Mouse (Mus musculus) T-helper 17 cell (primary cell): Measurements from ENCODE around the gene Togaram2.

Experiments
- in situ Hi-C, 2 experiments: fragments of 300-600 bp; cut with MboI, MseI; formaldehyde crosslinking; loops; 1 replicate in 1 of 2; 2 replicates in 1 of 2; pipeline ENCODE4 v1.15.1; 2025; ENCODE audit warnings: high pct_unique_total_duplicates in 2 of 2

Gene Togaram2

GRCm38 (mm10) chr17:71674886-71675285, 1.8 kb downstream of the Togaram2 start:
- in situ Hi-C loops = loop anchor here (5.0 to 25.0 kb wide), 4 partner anchors 108 to 1662 kb away; partner anchors contain the start of gene Spdya (in 1 of the 2)

GRCm38 (mm10) chr17:71681666-71682065, 8.6 kb downstream of the Togaram2 start:
- in situ Hi-C loops = loop anchor here in 1 of 2 experiments (25.0 kb wide), 1 partner anchor 1656 kb away; no protein-coding TSS in a partner anchor

GRCm38 (mm10) chr17:71682379-71682778, 9.3 kb downstream of the Togaram2 start:
- in situ Hi-C loops = loop anchor here in 1 of 2 experiments (25.0 kb wide), 1 partner anchor 1655 kb away; no protein-coding TSS in a partner anchor

- in situ Hi-C loops = loop anchor here in 1 of 2 experiments (25.0 kb wide), 1 partner anchor 1654 kb away; no protein-coding TSS in a partner anchor
These were observed 10.2 kb downstream of the Togaram2 start for GRCm38 (mm10) chr17:71683281-71683680.

GRCm38 (mm10) chr17:71684103-71684608, 11.1 kb downstream of the Togaram2 start:
- in situ Hi-C loops = loop anchor here in 1 of 2 experiments (25.0 kb wide), 1 partner anchor 1653 kb away; no protein-coding TSS in a partner anchor

- in situ Hi-C loops = loop anchor here in 1 of 2 experiments (25.0 kb wide), 1 partner anchor 1650 kb away; no protein-coding TSS in a partner anchor
These were observed 14.4 kb downstream of the Togaram2 start for GRCm38 (mm10) chr17:71687436-71687835.

- in situ Hi-C loops = loop anchor here (5.0 to 25.0 kb wide), 2 partner anchors 182 to 1647 kb away; no protein-coding TSS in a partner anchor
These were observed 16.8 kb downstream of the Togaram2 start for GRCm38 (mm10) chr17:71689903-71690302.

GRCm38 (mm10) chr17:71691361-71691875, 18.4 kb downstream of the Togaram2 start:
- in situ Hi-C loops = loop anchor here (5.0 to 25.0 kb wide), 2 partner anchors 181 to 1646 kb away; no protein-coding TSS in a partner anchor

GRCm38 (mm10) chr17:71693313-71693712, 20.3 kb downstream of the Togaram2 start:
- in situ Hi-C loops = loop anchor here (5.0 to 25.0 kb wide), 2 partner anchors 179 to 1644 kb away; no protein-coding TSS in a partner anchor

- in situ Hi-C loops = loop anchor here (5.0 to 25.0 kb wide), 2 partner anchors 179 to 1644 kb away; no protein-coding TSS in a partner anchor
These were observed 20.7 kb downstream of the Togaram2 start for GRCm38 (mm10) chr17:71693780-71694179.

- in situ Hi-C loops = loop anchor here in 1 of 2 experiments (25.0 kb wide), 1 partner anchor 1642 kb away; no protein-coding TSS in a partner anchor
These were observed 22.1 kb downstream of the Togaram2 start for GRCm38 (mm10) chr17:71695151-71695550.

GRCm38 (mm10) chr17:71695716-71696315, 22.8 kb downstream of the Togaram2 start:
- in situ Hi-C loops = loop anchor here in 1 of 2 experiments (25.0 kb wide), 1 partner anchor 1641 kb away; no protein-coding TSS in a partner anchor

GRCm38 (mm10) chr17:71696396-71696795, 23.3 kb downstream of the Togaram2 start:
- in situ Hi-C loops = loop anchor here in 1 of 2 experiments (25.0 kb wide), 1 partner anchor 1641 kb away; no protein-coding TSS in a partner anchor

- in situ Hi-C loops = loop anchor here in 1 of 2 experiments (25.0 kb wide), 1 partner anchor 1639 kb away; no protein-coding TSS in a partner anchor
These were observed 25.0 kb downstream of the Togaram2 start for GRCm38 (mm10) chr17:71697896-71698618.

GRCm38 (mm10) chr17:71698619-71698956, 25.5 kb downstream of the Togaram2 start:
- in situ Hi-C loops = loop anchor here in 1 of 2 experiments (25.0 kb wide), 1 partner anchor 1639 kb away; no protein-coding TSS in a partner anchor

GRCm38 (mm10) chr17:71705113-71705512, 32.1 kb downstream of the Togaram2 start:
- in situ Hi-C loops = no loop called here

- in situ Hi-C loops = no loop called here
These were observed 32.8 kb downstream of the Togaram2 start for GRCm38 (mm10) chr17:71705550-71706480.

GRCm38 (mm10) chr17:71707715-71708114, 34.7 kb downstream of the Togaram2 start:
- in situ Hi-C loops = no loop called here

- in situ Hi-C loops = no loop called here
These were observed 39.2 kb downstream of the Togaram2 start for GRCm38 (mm10) chr17:71712279-71712678.

GRCm38 (mm10) chr17:71715034-71715433, 42.0 kb downstream of the Togaram2 start:
- in situ Hi-C loops = no loop called here
